Mouse (Mus musculus) kidney, adult 2 months (tissue): ENCODE measurements around the gene Fam83e.
A peak's percentile ranks its signal among the peaks of the same experiment; 100 is the strongest.

Source experiments
- CTCF ChIP-seq: fragments of 200-500 bp; conservative IDR thresholded peaks from 2 replicates; pipeline ENCODE4 v1.5.1; 2011; ENCODE audit warnings: low read depth, mild to moderate bottlenecking, control low read depth, low read length, moderate library complexity, mixed read lengths; ENCODE audit not compliant: insufficient read depth, insufficient read length
- POLR2A ChIP-seq: fragments of 200-500 bp; IDR thresholded peaks from one replicate; pipeline ENCODE4 v1.6.1; 2011; ENCODE audit warnings: low read depth, low read length, control low read depth

DNA sequence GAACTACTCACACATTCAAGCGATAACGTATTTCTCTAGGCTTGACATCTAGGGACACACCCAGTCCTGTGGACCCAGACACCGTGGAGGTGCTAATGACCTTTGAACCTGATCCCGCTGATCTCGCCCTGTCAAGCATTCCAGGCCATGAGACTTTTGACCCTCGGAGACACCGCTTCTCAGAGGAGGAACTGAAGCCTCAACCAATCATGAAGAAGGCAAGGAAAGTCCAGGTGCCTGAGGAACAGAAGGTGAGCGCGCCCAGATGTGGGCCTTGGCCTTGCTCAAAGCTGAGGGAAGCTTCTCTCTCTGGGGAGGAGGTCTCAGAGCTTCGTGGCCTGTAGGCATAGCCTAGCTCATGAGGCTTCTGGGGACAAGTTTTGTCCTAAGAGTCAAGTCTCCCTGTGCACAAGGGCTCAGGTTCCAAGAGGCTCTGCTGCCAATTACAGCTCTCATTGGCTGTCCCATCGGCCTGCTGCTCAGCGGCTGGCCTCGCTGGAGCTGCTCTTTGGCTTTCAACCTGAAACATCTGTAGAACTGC is 12.7 kb upstream of the Fam83e start:
- TF ChIP-seq POLR2A = peak; percentile 23
- no peak for TF ChIP-seq CTCF
